Mouse (Mus musculus): ENCODE data around the gene Rbm15.
"Not testable (repeated sequence)": the region's sequence is repeated elsewhere in the genome, so short reads cannot be mapped to it uniquely, and the experiment has no call there.

Rbm15 gene

GRCm38 (mm10) chr3:107332127-107332959, 1.1 kb downstream of the Rbm15 start:
- in situ Hi-C loops (cut with MboI; ENCODE audit: unreplicated experiment in 2 of 2): no loop called here

- in situ Hi-C loops (cut with MboI; ENCODE audit: unreplicated experiment in 2 of 2): no loop called here
Measured at GRCm38 (mm10) chr3:107331746-107332126, 1.7 kb downstream of the Rbm15 start.

- in situ Hi-C loops (cut with MboI; ENCODE audit: unreplicated experiment in 2 of 2): no loop called here
Measured at GRCm38 (mm10) chr3:107330503-107331424, 2.7 kb downstream of the Rbm15 start.

GRCm38 (mm10) chr3:107326442-107326841, 7.0 kb downstream of the Rbm15 start:
- in situ Hi-C loops (cut with MboI; ENCODE audit: unreplicated experiment in 2 of 2): no loop called here

- in situ Hi-C loops (cut with MboI; ENCODE audit: unreplicated experiment in 2 of 2): no loop called here
Measured at GRCm38 (mm10) chr3:107321776-107322175, 11.7 kb downstream of the Rbm15 start.

- in situ Hi-C loops (cut with MboI; ENCODE audit: unreplicated experiment in 2 of 2): no loop called here
Measured at GRCm38 (mm10) chr3:107321141-107321540, 12.3 kb downstream of the Rbm15 start.

GRCm38 (mm10) chr3:107317338-107317737, 16.1 kb downstream of the Rbm15 start:
- in situ Hi-C loops (cut with MboI; ENCODE audit: unreplicated experiment in 2 of 2): no loop called here

- in situ Hi-C loops (cut with MboI; ENCODE audit: unreplicated experiment in 2 of 2): not testable (repeated sequence)
Measured at GRCm38 (mm10) chr3:107296917-107297316, 36.6 kb downstream of the Rbm15 start.

- in situ Hi-C loops (cut with MboI; ENCODE audit: unreplicated experiment in 2 of 2): no loop called here
Measured at GRCm38 (mm10) chr3:107295672-107296360, 37.7 kb downstream of the Rbm15 start.

- in situ Hi-C loops (cut with MboI; ENCODE audit: unreplicated experiment in 2 of 2): no loop called here
Measured at GRCm38 (mm10) chr3:107290764-107291381, 42.6 kb downstream of the Rbm15 start, which contains the start of gene Slc16a4. Gene Slc16a4, plus strand, starts transcription at chr3:107291230.

GRCm38 (mm10) chr3:107287346-107287745, 46.1 kb downstream of the Rbm15 start:
- in situ Hi-C loops (cut with MboI; ENCODE audit: unreplicated experiment in 2 of 2): no loop called here

GRCm38 (mm10) chr3:107286123-107286522, 47.4 kb downstream of the Rbm15 start:
- in situ Hi-C loops (cut with MboI; ENCODE audit: unreplicated experiment in 2 of 2): no loop called here

GRCm38 (mm10) chr3:107278479-107279269, 54.8 kb downstream of the Rbm15 start, which contains the start of gene Lamtor5:
Gene Lamtor5, plus strand, starts transcription at chr3:107278858.
- in situ Hi-C loops (cut with MboI; ENCODE audit: unreplicated experiment in 2 of 2): no loop called here

- in situ Hi-C loops (cut with MboI; ENCODE audit: unreplicated experiment in 2 of 2): no loop called here
Measured at GRCm38 (mm10) chr3:107276626-107277025, 56.8 kb downstream of the Rbm15 start.

- in situ Hi-C loops (cut with MboI; ENCODE audit: unreplicated experiment in 2 of 2): no loop called here
Measured at GRCm38 (mm10) chr3:107275996-107276395, 57.5 kb downstream of the Rbm15 start.

Data from v-Abl transformed pro-B cells (cell line).